Mouse (Mus musculus): ENCODE results near the gene F930015N05Rik.

DNA sequence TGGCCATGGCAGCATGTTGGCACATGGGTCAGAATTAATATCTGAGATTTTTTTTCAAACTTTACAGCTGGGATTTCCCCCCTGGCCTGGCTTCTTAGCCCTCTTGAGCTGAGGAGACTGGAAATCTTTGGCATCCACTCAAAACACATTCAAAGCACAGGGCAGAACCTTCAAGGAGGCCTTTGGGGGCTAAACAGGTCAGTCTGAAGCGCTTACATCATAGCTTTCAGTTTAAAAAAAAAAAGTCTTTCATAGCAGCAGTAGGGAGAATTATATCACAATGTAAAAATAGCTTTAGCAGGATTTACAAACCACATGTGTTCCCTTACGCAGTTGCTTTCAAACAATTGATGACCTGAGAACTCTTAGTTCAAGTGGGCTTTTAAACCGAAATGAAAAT, 45.0 kb upstream of the F930015N05Rik start:
- TF ChIP-seq POLR2A (IDR thresholded peaks at IDR 0.05; ENCODE audit: borderline replicate concordance, low read depth, low read length) (no peak), CTCF (IDR thresholded peaks at IDR 0.05; ENCODE audit: low read depth, low read length) (no peak)
